Mouse (Mus musculus): Measurements from ENCODE around the gene Scgb2b2. TPM values are rescaled to one million over a fixed set of nuclear protein-coding genes. Genes with fewer than 3 reads are reported as not detected.

The Scgb2b2 gene
- polyA plus RNA-seq (2014; fragmentation: Illumina TruSeq; extraction: RNeasy Lipid Tissue Mini Kit (QIAGEN cat#74804); ENCODE audit: insufficient read depth, low read depth, low replicate concordance): not detected

GRCm38 (mm10) chr7:31290208-31290607 is at the start of gene Scgb2b2:
Gene Scgb2b2, plus strand, starts transcription at chr7:31290508.

DNA sequence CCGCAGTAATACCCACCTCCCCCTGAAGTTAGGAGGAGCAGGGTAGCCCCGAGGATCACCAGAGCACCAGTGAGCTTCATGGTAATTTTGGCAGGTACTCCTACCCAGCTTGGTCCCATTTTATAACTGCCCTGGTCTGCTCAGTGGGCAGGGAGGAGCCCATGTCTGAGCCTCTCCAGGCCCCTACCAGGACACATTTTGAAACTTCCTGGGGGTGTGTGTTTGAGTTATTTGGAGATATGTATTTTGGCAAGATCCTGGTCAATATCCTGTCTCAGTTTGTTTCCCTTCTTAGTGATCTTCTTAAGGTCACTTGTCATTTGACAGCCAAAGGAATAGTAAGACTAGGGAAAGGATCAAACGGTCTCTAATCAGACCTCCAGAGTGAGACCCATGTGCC is 1.4 kb downstream of the Scgb2b2 start, which contains the start of gene Scgb1b2:
Gene Scgb1b2, minus strand, starts transcription at position 101 of the 400 bp plus-strand sequence.

Other genes starting within 250 kb of the Scgb2b2 start
- gene Fxyd5, start 248.0 kb upstream of the Scgb2b2 start, polyA plus RNA-seq (2014; fragmentation: Illumina TruSeq; extraction: RNeasy Lipid Tissue Mini Kit (QIAGEN cat#74804); ENCODE audit: insufficient read depth, low read depth, low replicate concordance): 231 TPM
- gene Fxyd7, start 239.0 kb upstream of the Scgb2b2 start, polyA plus RNA-seq (2014; fragmentation: Illumina TruSeq; extraction: RNeasy Lipid Tissue Mini Kit (QIAGEN cat#74804); ENCODE audit: insufficient read depth, low read depth, low replicate concordance): 3.1 TPM
- 320 TPM for gene Fxyd1, start 233.3 kb upstream of the Scgb2b2 start, polyA plus RNA-seq (2014; fragmentation: Illumina TruSeq; extraction: RNeasy Lipid Tissue Mini Kit (QIAGEN cat#74804); ENCODE audit: insufficient read depth, low read depth, low replicate concordance)
- 2.3 TPM for gene Lgi4, start 231.2 kb upstream of the Scgb2b2 start, polyA plus RNA-seq (2014; fragmentation: Illumina TruSeq; extraction: RNeasy Lipid Tissue Mini Kit (QIAGEN cat#74804); ENCODE audit: insufficient read depth, low read depth, low replicate concordance)
- 50.6 TPM for gene Fxyd3, start 213.8 kb upstream of the Scgb2b2 start, polyA plus RNA-seq (2014; fragmentation: Illumina TruSeq; extraction: RNeasy Lipid Tissue Mini Kit (QIAGEN cat#74804); ENCODE audit: insufficient read depth, low read depth, low replicate concordance)
- gene Hpn, start 175.2 kb upstream of the Scgb2b2 start, polyA plus RNA-seq (2014; fragmentation: Illumina TruSeq; extraction: RNeasy Lipid Tissue Mini Kit (QIAGEN cat#74804); ENCODE audit: insufficient read depth, low read depth, low replicate concordance): 10.6 TPM
- gene Scn1b, start 163.5 kb upstream of the Scgb2b2 start, polyA plus RNA-seq (2014; fragmentation: Illumina TruSeq; extraction: RNeasy Lipid Tissue Mini Kit (QIAGEN cat#74804); ENCODE audit: insufficient read depth, low read depth, low replicate concordance): 9.8 TPM
- 43.1 TPM for gene Gramd1a, start 134.6 kb upstream of the Scgb2b2 start, polyA plus RNA-seq (2014; fragmentation: Illumina TruSeq; extraction: RNeasy Lipid Tissue Mini Kit (QIAGEN cat#74804); ENCODE audit: insufficient read depth, low read depth, low replicate concordance)
- not detected for gene Scgb1b2, start 1.3 kb downstream of the Scgb2b2 start, polyA plus RNA-seq (2014; fragmentation: Illumina TruSeq; extraction: RNeasy Lipid Tissue Mini Kit (QIAGEN cat#74804); ENCODE audit: insufficient read depth, low read depth, low replicate concordance)
- gene Scgb2b3, start 71.6 kb downstream of the Scgb2b2 start, polyA plus RNA-seq (2014; fragmentation: Illumina TruSeq; extraction: RNeasy Lipid Tissue Mini Kit (QIAGEN cat#74804); ENCODE audit: insufficient read depth, low read depth, low replicate concordance): not detected
- not detected for gene Scgb1b3, start 85.1 kb downstream of the Scgb2b2 start, polyA plus RNA-seq (2014; fragmentation: Illumina TruSeq; extraction: RNeasy Lipid Tissue Mini Kit (QIAGEN cat#74804); ENCODE audit: insufficient read depth, low read depth, low replicate concordance)